Mouse (Mus musculus): ENCODE results near the gene Prkca.

The Prkca gene

GRCm38 (mm10) chr11:108153997-108154841, 189.5 kb downstream of the Prkca start:
- DNase-seq, result no peak

GRCm38 (mm10) chr11:108152591-108152990, 191.1 kb downstream of the Prkca start:
- DNase-seq, result no peak

GRCm38 (mm10) chr11:108150410-108150809, 193.3 kb downstream of the Prkca start:
- peak; percentile 21 to 30 for DNase-seq

- no peak for DNase-seq
These were observed 194.5 kb downstream of the Prkca start for GRCm38 (mm10) chr11:108149187-108149586.

- no peak for DNase-seq
These were observed 195.2 kb downstream of the Prkca start for GRCm38 (mm10) chr11:108148491-108148890.

- DNase-seq, result no peak
These were observed 197.8 kb downstream of the Prkca start for GRCm38 (mm10) chr11:108145752-108146496.

GRCm38 (mm10) chr11:108145128-108145527, 198.6 kb downstream of the Prkca start:
- no peak for DNase-seq

- DNase-seq, result no peak
These were observed 200.0 kb downstream of the Prkca start for GRCm38 (mm10) chr11:108143739-108144138.

GRCm38 (mm10) chr11:108140028-108140427, 203.7 kb downstream of the Prkca start:
- no peak for DNase-seq

GRCm38 (mm10) chr11:108136341-108136740, 207.4 kb downstream of the Prkca start:
- no peak for DNase-seq

GRCm38 (mm10) chr11:108135407-108136159, 208.1 kb downstream of the Prkca start:
- no peak for DNase-seq

GRCm38 (mm10) chr11:108128593-108128992, 215.1 kb downstream of the Prkca start:
- peak; percentile 36 to 53 for DNase-seq

GRCm38 (mm10) chr11:108127908-108128307, 215.8 kb downstream of the Prkca start:
- DNase-seq, result no peak

GRCm38 (mm10) chr11:108122486-108122885, 221.2 kb downstream of the Prkca start:
- no peak for DNase-seq

- DNase-seq, result no peak
These were observed 223.0 kb downstream of the Prkca start for GRCm38 (mm10) chr11:108120708-108121107.

GRCm38 (mm10) chr11:108119785-108120184, 223.9 kb downstream of the Prkca start:
- DNase-seq, result no peak

- no peak for DNase-seq
These were observed 224.9 kb downstream of the Prkca start for GRCm38 (mm10) chr11:108118814-108119213.

- DNase-seq, result no peak
These were observed 225.5 kb downstream of the Prkca start for GRCm38 (mm10) chr11:108118221-108118620.

GRCm38 (mm10) chr11:108117360-108118050, 226.2 kb downstream of the Prkca start:
- DNase-seq, result peak; percentile 44 to 62

- no peak for DNase-seq
These were observed 229.6 kb downstream of the Prkca start for GRCm38 (mm10) chr11:108114091-108114490.

- no peak for DNase-seq
These were observed 231.3 kb downstream of the Prkca start for GRCm38 (mm10) chr11:108112437-108112836.

GRCm38 (mm10) chr11:108104085-108104484, 239.6 kb downstream of the Prkca start:
- DNase-seq, result no peak
